Mouse (Mus musculus) kidney, adult 2 months (tissue): ENCODE results near the gene Vps13d.

ENCODE experiments used
- CTCF ChIP-seq: fragments of 200-500 bp; conservative IDR thresholded peaks from 2 replicates; pipeline ENCODE4 v1.5.1; 2011; ENCODE audit warnings: low read depth, mild to moderate bottlenecking, control low read depth, low read length, moderate library complexity, mixed read lengths; ENCODE audit not compliant: insufficient read depth, insufficient read length
- POLR2A ChIP-seq: fragments of 200-500 bp; IDR thresholded peaks from one replicate; pipeline ENCODE4 v1.6.1; 2011; ENCODE audit warnings: low read depth, low read length, control low read depth

DNA sequence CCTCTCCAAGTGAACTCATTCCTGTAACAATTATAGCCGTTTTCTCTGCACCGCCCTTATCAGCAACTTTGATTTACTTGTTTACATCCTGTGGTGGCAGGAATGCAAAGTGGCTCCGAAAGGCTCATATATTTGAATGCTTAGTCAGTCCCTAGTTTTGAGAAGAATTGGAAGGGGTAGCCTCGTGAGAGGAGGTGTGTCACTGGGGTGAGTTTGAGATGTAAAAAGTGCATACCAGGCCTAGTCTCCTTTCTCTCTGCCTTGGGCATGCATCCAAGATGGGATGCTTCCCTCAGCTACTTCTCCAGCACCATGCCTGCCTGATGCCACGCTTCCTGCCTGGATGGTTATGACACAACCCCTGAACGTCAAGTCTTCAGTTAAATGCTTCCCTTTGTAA is 225.8 kb downstream of the Vps13d start:
- no peak for TF ChIP-seq CTCF
- TF ChIP-seq POLR2A = no peak
